Mouse (Mus musculus): Measurements from ENCODE around the gene Sptbn2.

DNA sequence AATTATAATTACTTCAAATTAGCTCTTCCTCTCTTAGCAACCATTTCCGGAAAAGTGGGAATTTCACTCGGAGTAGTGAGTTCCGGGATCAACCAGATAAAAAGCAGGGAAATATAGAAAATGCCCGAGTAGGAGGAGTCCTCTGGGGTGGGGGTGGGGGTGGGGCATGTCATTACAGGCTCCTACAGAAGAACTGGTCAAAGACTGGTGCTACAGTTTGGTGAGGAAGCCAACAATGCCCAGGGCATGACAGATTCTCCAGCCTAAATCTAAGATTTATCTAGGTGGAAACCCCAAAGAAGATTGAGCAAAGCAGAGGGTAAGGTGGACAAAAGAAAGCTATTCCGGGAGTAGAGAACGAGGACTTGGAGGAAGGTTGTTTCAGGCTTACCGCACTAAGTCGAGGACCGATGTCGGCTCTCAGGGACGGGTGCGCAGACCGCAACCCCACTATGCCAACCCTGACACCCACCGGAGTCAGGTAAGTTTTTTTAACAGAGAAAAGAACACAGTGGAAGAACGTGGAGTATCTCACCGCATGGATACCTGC is 82.4 kb downstream of the Sptbn2 start:
- TF ChIP-seq FLI1 (IDR thresholded peaks at IDR 0.05; ENCODE audit: low read length) (no peak), GATA1 (IDR thresholded peaks at IDR 0.05; ENCODE audit: borderline replicate concordance, low read length) (no peak)

All from megakaryocyte, embryonic 14.5 days (primary cell).